Mouse (Mus musculus): ENCODE results near the gene Polr3h. TPM values are rescaled to one million over a fixed set of nuclear protein-coding genes. Genes with fewer than 3 reads are reported as not detected.
"Not testable (repeated sequence)": the region's sequence is repeated elsewhere in the genome, so short reads cannot be mapped to it uniquely, and the experiment has no call there.

The Polr3h gene
- 74.3 and 84.5 TPM in 2 replicates for polyA plus RNA-seq (2016; fragmentation: Nextera tagmentation; extraction: Ambion mirVana)

DNA sequence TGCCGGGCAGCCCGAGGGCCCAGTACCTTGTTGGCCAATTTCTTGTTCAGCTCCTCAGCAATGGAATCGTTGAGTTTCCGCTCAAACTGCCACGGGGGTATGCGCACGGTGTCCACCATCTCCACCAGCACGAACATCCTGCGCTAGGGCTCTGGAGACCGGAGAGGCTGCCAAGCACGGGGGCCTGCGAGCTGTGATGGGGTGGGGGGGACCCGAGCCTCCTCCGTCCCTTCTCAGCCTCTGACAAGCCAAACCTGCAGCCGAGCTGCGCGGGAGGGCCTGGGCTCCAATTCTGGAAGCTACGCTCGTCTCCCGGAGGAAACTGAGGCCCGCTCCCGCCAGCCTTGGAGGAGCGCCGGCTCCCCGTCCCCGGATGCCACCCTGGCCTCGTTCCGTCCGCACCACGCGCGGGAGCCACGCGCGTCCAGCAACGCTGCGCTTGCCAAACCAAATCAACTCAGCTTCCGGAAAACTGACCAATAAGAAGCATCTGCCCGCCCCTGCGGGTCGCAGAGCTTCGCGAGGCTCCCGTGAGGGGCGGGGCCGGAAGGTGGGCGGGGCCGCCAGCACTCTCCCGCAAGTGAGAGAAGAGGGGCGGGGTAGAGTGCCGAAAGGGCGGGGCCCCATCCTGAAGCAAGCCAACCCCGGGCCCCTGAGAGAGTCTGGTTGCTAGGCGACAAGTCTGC, at the start of gene Polr3h:
Gene Polr3h (minus strand): TSS at position 481 of the 686 bp plus-strand sequence.
- Histone ChIP-seq H3K27ac (replicated peaks) (peak within 1 kb of the TSS; percentile 86), H3K36me3 (replicated peaks) (peaks cover 15% of the 10 kb centered on the region), H3K4me3 (peak within 1 kb of the TSS; percentile 86), H3K9me3 (no peaks in the 10 kb centered on the region), H3K4me1 (peaks cover 28% of the 10 kb centered on the region), H3K27me3 (replicated peaks; ENCODE audit: low read depth, poor library complexity, severe bottlenecking) (no peaks in the 10 kb centered on the region)
- under 1% methylated on average over 54 of the region's 54 CpGs for WGBS
- peak; percentile 99 for DNase-seq (ENCODE audit: low spot score)

DNA sequence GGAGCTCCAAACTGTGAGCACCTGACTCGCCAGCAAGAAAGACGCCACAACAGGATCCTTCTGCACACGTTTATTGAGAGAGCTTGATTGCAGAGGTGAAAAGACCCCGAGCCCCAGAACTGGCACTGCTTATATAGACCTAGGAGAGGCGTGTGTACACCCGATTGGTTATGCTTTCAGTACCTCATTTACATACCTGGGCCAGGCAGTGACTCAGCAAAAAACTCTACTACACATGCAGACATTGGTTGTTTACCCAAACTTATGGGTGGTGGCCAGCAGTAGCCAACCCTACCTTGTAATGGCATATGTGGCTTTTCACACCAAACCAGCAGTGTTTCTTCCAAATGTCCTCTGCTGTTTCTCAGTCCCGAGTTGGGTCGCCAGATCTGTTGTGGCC, 49.1 kb upstream of the Polr3h start:
- not testable (repeated sequence) for H3K4me3 ChIP-seq; H3K4me1 ChIP-seq; DNase-seq (ENCODE audit: low spot score); H3K27ac ChIP-seq (replicated peaks); H3K36me3 ChIP-seq (replicated peaks); H3K27me3 ChIP-seq (replicated peaks; ENCODE audit: low read depth, poor library complexity, severe bottlenecking)
- H3K9me3 ChIP-seq = peaks cover 19% of the 10 kb centered on the region
- WGBS = 92% methylated on average over 8 of the region's 8 CpGs

DNA sequence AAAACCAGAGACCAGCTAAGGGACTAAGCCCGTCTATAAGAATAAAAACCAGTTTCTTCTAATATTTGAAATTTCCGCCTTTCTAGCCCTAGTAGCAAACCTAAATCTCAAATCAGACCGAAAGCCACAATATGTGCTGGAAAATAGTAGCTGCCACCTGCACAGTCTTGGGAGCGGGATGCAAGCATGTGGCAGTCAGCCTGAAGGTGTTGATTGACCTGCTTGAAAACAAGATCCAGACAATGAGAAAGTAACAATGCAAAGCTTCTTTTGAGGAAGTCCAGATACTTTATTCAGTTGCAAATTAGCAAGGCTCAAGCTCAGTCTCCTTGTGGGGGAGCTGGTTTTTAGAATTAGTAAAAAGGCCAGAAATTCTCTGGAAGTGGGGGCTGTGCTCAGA, 44.5 kb upstream of the Polr3h start:
- DNase-seq (ENCODE audit: low spot score); H3K4me3 ChIP-seq; H3K36me3 ChIP-seq (replicated peaks); H3K4me1 ChIP-seq; H3K27ac ChIP-seq (replicated peaks); H3K27me3 ChIP-seq (replicated peaks; ENCODE audit: low read depth, poor library complexity, severe bottlenecking): not testable (repeated sequence)
- H3K9me3 ChIP-seq = peaks cover 19% of the 10 kb centered on the region
- 89% methylated on average over 4 of the region's 4 CpGs for WGBS

DNA sequence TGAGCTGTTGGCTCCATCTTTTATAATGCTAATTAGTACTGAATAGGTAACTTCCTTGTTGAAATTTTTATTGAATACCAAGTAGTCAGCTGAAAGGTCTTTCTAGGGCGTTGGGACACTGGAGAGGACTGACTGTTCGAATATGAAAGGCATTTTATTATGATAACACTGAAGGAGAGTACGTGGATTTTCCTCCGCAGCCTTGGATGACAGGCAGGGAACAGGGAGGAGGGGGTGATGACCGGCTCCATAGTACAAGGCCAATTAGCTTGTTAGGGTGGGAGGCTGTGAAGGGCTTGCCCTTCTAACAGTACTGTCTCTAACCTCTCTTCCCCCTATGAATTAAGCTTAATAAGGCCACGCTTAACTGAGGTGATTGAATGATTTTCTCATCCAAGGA, 43.6 kb upstream of the Polr3h start:
- peaks cover 11% of the 10 kb centered on the region for H3K9me3 ChIP-seq
- not testable (repeated sequence) for H3K27me3 ChIP-seq (replicated peaks; ENCODE audit: low read depth, poor library complexity, severe bottlenecking); DNase-seq (ENCODE audit: low spot score); H3K36me3 ChIP-seq (replicated peaks); H3K4me3 ChIP-seq; H3K4me1 ChIP-seq; H3K27ac ChIP-seq (replicated peaks)
- 79% methylated on average over 6 of the region's 6 CpGs for WGBS

DNA sequence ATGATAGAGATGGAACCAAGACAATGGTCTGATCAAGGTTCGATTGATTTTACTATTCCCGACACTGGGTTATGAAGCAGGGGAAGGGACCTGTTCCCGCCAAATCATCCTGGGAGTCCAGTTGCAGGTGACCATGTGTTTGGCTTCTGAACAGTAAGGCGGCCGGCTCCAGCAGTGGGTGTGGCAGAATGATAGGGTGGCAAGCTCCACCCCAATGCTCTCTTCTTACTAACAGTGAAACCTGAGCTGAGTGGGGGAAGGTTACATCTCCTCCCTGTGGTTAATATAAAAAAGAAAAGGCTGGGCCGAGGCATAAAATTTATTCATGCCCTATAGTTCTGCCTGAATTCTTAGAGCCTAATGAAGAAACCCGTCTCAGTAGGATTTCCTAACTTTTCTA, 43.1 kb upstream of the Polr3h start:
- no peak for DNase-seq (ENCODE audit: low spot score)
- no peak overlapping the region for H3K27ac ChIP-seq (replicated peaks)
- H3K36me3 ChIP-seq (replicated peaks) = no peaks in the 10 kb centered on the region
- WGBS = 70% methylated on average over 7 of the region's 7 CpGs
- H3K4me3 ChIP-seq = no peak overlapping the region
- H3K27me3 ChIP-seq (replicated peaks; ENCODE audit: low read depth, poor library complexity, severe bottlenecking) = no peaks in the 10 kb centered on the region
- peaks cover 11% of the 10 kb centered on the region for H3K9me3 ChIP-seq
- 0 out of 2 replicates have a peak, but pooled peaks cover 8% of the 10 kb centered on the region for H3K4me1 ChIP-seq

DNA sequence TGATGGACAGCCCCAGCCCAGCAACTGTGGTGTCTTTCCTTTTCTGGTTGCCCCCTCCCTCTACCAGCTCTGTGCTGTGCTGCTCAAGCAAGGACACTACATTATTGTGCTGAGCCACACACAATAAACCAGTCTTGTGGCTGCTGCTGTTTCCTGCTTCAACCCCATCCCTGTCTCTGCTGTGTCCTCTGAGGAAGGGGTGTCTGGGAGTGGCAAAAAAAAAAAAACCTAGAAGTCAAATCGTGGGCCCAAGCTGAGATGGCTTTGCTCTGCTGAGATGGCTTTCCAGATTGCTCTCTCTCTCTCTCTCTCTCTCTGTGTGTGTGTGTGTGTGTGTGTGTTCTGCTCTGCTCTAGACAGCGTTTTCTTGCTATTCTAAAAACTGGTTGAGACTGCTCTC, 42.4 kb upstream of the Polr3h start:
- no peak overlapping the region for H3K27ac ChIP-seq (replicated peaks)
- H3K4me1 ChIP-seq = 0 out of 2 replicates have a peak, but pooled peaks cover 8% of the 10 kb centered on the region
- peaks cover 11% of the 10 kb centered on the region for H3K9me3 ChIP-seq
- 62% methylated on average over 2 of the region's 2 CpGs for WGBS
- no peaks in the 10 kb centered on the region for H3K27me3 ChIP-seq (replicated peaks; ENCODE audit: low read depth, poor library complexity, severe bottlenecking)
- H3K4me3 ChIP-seq = no peak overlapping the region
- no peak for DNase-seq (ENCODE audit: low spot score)
- H3K36me3 ChIP-seq (replicated peaks) = no peaks in the 10 kb centered on the region

DNA sequence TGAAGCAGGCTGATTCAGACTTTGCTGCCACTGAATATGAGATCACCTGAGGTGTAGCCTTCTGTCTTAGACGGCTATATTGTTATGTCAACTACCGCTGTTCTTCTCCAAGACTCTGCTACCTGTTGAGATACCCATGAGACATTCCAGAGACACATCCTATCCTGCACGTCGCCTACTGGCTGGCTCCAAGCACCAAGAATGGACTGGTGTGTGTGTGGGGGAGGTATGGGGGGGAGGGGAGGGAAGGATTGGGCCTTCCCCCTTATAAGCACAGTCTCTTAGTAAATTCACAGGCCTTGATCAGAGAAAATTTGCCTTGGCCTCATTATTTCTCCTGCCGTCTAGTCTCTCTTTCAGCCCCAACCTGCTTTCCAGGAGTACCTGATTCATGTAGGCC, 41.8 kb upstream of the Polr3h start:
- Histone ChIP-seq H3K4me1 (0 out of 2 replicates have a peak, but pooled peaks cover 8% of the 10 kb centered on the region), H3K27me3 (replicated peaks; ENCODE audit: low read depth, poor library complexity, severe bottlenecking) (no peaks in the 10 kb centered on the region), H3K9me3 (peaks cover 7% of the 10 kb centered on the region), H3K4me3 (no peak overlapping the region), H3K36me3 (replicated peaks) (no peaks in the 10 kb centered on the region), H3K27ac (replicated peaks) (no peak overlapping the region)
- WGBS = 91% methylated on average over 5 of the region's 5 CpGs
- DNase-seq (ENCODE audit: low spot score) = no peak

DNA sequence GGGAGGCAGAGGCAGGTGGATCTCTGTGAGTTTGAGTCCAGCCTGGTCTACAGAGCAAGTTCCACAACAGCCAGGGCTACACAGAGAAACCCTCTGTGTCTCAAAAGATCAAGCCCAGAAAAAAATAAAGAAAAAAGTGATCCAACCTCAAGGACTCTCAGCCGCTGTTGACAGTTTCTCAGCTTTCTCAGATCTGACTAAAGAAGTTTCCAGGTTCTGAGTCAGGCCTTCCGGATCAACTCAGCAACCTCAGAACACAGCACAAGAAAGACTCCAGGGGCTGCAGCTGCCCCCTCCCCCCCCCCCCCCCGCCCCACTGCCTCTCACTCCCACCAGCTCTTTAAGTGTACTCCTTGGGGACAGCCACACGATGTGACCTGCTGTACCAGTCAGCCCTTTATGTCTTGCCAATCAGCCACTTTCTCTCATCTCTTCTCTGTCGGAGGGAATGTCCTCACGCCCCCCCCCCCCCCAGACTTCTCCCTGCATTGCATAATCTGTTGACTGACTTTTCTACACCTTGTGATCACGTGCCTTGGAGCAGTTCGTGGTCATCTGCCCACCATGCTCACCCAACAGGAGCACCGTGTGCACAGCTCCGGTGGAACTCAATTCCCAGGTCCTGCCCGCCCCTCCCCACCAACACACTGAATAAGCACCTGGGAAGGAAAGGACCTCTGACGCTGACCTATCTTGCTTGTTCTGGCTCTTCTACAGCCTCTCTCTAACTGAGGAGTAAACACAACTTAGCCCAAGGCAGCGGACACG, 40.2 kb upstream of the Polr3h start:
- Histone ChIP-seq H3K9me3 (no peaks in the 10 kb centered on the region), H3K27ac (replicated peaks) (no peak overlapping the region), H3K27me3 (replicated peaks; ENCODE audit: low read depth, poor library complexity, severe bottlenecking) (no peaks in the 10 kb centered on the region), H3K36me3 (replicated peaks) (no peaks in the 10 kb centered on the region), H3K4me1 (peaks cover 8% of the 10 kb centered on the region; the same call in 1 of the 2 replicates), H3K4me3 (no peak overlapping the region)
- DNase-seq (ENCODE audit: low spot score) = no peak
- WGBS = 81% methylated on average over 14 of the region's 14 CpGs

DNA sequence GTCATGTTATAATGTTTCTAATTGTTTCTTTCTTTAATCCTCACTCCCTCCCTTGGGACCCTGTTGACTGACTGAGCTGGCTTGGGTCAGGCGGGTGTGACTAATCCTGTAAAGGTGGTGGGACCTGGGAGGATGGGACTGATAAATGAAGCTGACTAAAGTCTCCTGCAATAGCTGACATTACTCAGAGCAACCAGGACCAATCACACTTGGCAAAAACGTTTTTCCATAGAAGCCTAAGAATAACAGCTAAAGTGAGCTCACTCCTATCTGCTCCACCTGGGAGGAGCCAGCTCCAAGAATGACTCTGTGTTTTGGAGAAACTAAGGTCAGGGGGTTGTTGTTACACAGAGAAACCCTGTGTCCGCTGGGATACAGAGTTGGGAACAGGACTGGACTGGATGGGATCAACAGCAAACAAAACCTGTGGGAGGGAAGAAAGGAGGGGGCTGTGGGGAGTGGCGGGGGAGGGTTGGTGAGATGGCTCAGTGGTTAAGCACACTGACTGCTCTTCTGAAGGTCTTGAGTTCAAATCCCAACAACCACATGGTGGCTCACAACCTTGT, 39.0 kb upstream of the Polr3h start:
- DNase-seq (ENCODE audit: low spot score) = no peak
- Histone ChIP-seq H3K9me3 (no peaks in the 10 kb centered on the region), H3K4me1 (peaks cover 18% of the 10 kb centered on the region), H3K27me3 (replicated peaks; ENCODE audit: low read depth, poor library complexity, severe bottlenecking) (no peaks in the 10 kb centered on the region), H3K36me3 (replicated peaks) (no peaks in the 10 kb centered on the region), H3K27ac (replicated peaks) (no peak overlapping the region), H3K4me3 (no peak overlapping the region)
- 55% methylated on average over 4 of the region's 4 CpGs for WGBS

DNA sequence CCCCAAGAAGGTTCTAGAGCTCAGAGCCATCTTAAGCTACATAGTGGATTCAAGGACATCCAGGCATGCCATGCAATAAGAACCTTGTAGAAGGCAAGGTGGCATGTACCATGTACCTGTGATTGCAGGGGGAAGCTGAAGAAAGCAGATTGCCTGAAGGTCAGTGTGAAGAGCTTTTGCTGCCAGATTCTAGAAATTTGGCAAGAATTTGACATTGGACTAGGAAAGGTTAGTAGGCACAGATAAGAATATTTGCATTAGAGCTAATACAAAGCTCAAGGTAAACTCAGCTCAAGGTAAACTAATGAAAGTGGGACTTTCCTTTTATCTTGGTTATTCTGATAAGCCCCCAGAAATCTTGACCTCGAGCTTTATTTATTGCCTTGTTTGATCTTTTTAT, 38.2 kb upstream of the Polr3h start:
- H3K4me1 ChIP-seq = peaks cover 22% of the 10 kb centered on the region
- WGBS = 75% methylated on average over 1 of the region's 1 CpGs
- no peak for DNase-seq (ENCODE audit: low spot score)
- no peaks in the 10 kb centered on the region for H3K27me3 ChIP-seq (replicated peaks; ENCODE audit: low read depth, poor library complexity, severe bottlenecking)
- H3K4me3 ChIP-seq = no peak overlapping the region
- H3K9me3 ChIP-seq = no peaks in the 10 kb centered on the region
- no peaks in the 10 kb centered on the region for H3K36me3 ChIP-seq (replicated peaks)
- H3K27ac ChIP-seq (replicated peaks) = no peak overlapping the region

DNA sequence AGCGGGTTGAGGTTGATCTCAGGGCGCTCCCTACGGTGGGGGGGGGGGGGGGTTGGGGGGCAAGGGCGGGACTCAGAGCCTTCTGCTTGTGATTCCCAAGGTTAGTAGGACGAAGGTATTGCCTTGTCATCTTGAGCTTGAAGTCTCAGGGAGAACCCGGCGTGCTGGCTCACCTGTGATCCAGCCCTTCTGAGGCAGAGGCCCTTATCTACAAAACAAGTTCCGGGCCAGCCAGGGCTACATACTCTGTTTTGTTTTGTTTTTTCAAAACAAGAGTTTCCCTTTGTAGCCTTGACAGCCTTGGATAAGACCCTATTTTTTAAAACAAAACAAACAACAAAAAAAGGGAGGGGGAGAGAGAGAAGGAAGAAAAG, 35.0 kb upstream of the Polr3h start:
- H3K9me3 ChIP-seq = no peaks in the 10 kb centered on the region
- H3K4me3 ChIP-seq = peak overlapping the region; percentile 81
- no peaks in the 10 kb centered on the region for H3K27me3 ChIP-seq (replicated peaks; ENCODE audit: low read depth, poor library complexity, severe bottlenecking)
- H3K4me1 ChIP-seq = peaks cover 20% of the 10 kb centered on the region
- DNase-seq (ENCODE audit: low spot score) = no peak
- H3K36me3 ChIP-seq (replicated peaks) = peaks cover under 1% of the 10 kb centered on the region; the same call in 1 of the 2 replicates
- 4% methylated on average over 8 of the region's 8 CpGs for WGBS
- peak overlapping the region; percentile 81 for H3K27ac ChIP-seq (replicated peaks)

DNA sequence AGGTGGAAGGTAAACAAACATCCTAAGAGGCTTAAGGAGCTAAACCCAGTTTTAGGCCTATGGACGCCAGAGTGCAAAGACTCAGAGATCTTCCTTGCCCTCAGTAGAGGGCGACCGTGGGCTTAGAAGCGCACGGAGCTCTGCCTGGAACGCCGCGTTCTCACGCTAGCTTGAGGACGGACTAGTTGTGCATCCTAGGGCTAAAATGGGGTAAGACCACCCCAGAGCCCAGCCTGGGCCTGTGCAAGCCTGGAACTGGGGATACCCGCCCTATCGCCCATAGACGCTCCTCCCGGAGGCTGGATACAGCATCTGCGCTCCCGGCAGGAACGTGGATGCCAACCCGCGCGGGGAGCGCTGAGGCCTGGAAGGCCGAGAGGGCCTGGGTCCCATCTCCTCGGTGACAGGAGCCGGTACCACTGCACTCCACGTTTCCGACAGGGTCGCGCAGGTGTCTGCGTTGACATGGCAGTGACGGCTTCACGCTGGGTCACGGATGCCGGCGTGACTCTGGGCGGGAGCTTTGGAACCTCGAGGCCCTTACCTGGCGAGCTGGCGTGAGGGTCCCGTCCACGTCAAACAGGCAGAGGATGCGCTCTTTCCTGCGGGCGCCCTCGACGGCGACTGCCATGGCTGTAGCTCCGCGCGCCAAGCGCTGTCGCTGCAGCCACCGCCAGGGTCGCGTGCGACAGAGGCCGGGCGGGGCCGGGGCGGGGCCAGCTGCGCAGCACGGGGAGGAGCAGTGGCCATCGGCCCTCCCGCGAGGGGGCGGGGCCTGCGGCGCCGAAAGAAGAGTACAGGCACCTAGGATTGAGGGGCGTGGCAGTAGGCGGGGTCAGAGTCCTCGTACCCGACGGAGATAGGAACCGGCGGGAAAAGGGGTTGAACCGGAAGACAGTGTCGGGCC, 34.4 kb upstream of the Polr3h start, which contains the start of gene Pmm1:
Gene Pmm1 (minus strand): TSS at position 760 of the 907 bp plus-strand sequence.
- Histone ChIP-seq H3K27ac (replicated peaks) (peak within 1 kb of the TSS; percentile 81), H3K4me1 (peaks cover 20% of the 10 kb centered on the region), H3K27me3 (replicated peaks; ENCODE audit: low read depth, poor library complexity, severe bottlenecking) (no peaks in the 10 kb centered on the region), H3K4me3 (peak within 1 kb of the TSS; percentile 81), H3K9me3 (no peaks in the 10 kb centered on the region), H3K36me3 (replicated peaks) (peaks cover 4% of the 10 kb centered on the region; the same call in 1 of the 2 replicates)
- WGBS = under 1% methylated on average over 77 of the region's 77 CpGs
- DNase-seq (ENCODE audit: low spot score) = peak; percentile 99

All from embryonic facial prominence, embryonic 10.5 days (tissue).